Mouse (Mus musculus) embryo, embryonic 10 days (tissue): ENCODE data around the gene Wars.

ENCODE experiments used
- DNase-seq: peaks from one replicate; pipeline ENCODE4 v3.0.0-alpha.2; 2015; ENCODE audit warnings: low spot score

Gene Wars

GRCm38 (mm10) chr12:108825561-108826224 is 68.3 kb downstream of the Wars start:
- DNase-seq = no peak

GRCm38 (mm10) chr12:108824225-108824874 is 69.6 kb downstream of the Wars start:
- no peak for DNase-seq

GRCm38 (mm10) chr12:108823036-108823435 is 70.9 kb downstream of the Wars start:
- no peak for DNase-seq

- DNase-seq = no peak
Measured at GRCm38 (mm10) chr12:108820461-108820860, 73.5 kb downstream of the Wars start.

- no peak for DNase-seq
Measured at GRCm38 (mm10) chr12:108816569-108816968, 77.4 kb downstream of the Wars start.

GRCm38 (mm10) chr12:108814470-108814869 is 79.5 kb downstream of the Wars start:
- DNase-seq = no peak

- no peak for DNase-seq
Measured at GRCm38 (mm10) chr12:108812463-108812862, 81.5 kb downstream of the Wars start.

- peak; percentile 11 for DNase-seq
Measured at GRCm38 (mm10) chr12:108811133-108811532, 82.8 kb downstream of the Wars start.

GRCm38 (mm10) chr12:108810309-108810708 is 83.7 kb downstream of the Wars start:
- no peak for DNase-seq
